Mouse (Mus musculus) lung, postnatal 0 days (tissue): ENCODE results near the gene Creb1. TPM values are rescaled to one million over a fixed set of nuclear protein-coding genes. Genes with fewer than 3 reads are reported as not detected.
A peak's percentile ranks its signal among the peaks of the same experiment; 100 is the strongest.

ENCODE experiments used
- ATAC-seq: fragments of 200-750 bp; cut with Nextera tagmentation; 2 replicates; pipeline ENCODE4 v1.8.0; 2017; ENCODE audit warnings: moderate library complexity
- DNase-seq: peaks from one replicate; pipeline ENCODE4 v3.0.0-alpha.2; 2016; ENCODE audit warnings: low spot score
- H3K27ac ChIP-seq: fragments of 300-500 bp; sonication (generic); 2 replicates; pipeline ENCODE4 v1.5.1; 2014; ENCODE audit warnings: antibody characterized with exemption, mild to moderate bottlenecking, low read length, mixed read lengths
- H3K27me3 ChIP-seq: fragments of 300-500 bp; sonication (generic); replicated peaks from 2 replicates; pipeline ENCODE4 v1.6.1; 2014; ENCODE audit warnings: low read length, mixed read lengths; ENCODE audit not compliant: insufficient read depth
- H3K36me3 ChIP-seq: fragments of 300-500 bp; sonication (generic); 2 replicates; pipeline ENCODE4 v1.6.1; 2014; ENCODE audit warnings: low read length, mixed read lengths; ENCODE audit not compliant: insufficient read depth
- H3K4me1 ChIP-seq: fragments of 300-500 bp; sonication (generic); 2 replicates; pipeline ENCODE4 v1.6.1; 2014; ENCODE audit warnings: antibody characterized with exemption, low read depth, low read length, mixed read lengths; ENCODE audit not compliant: insufficient read depth
- H3K4me2 ChIP-seq: fragments of 300-500 bp; sonication (generic); replicated peaks from 2 replicates; pipeline ENCODE4 v1.6.1; 2014; ENCODE audit warnings: low read depth, mild to moderate bottlenecking, low read length, moderate library complexity, mixed read lengths
- H3K4me3 ChIP-seq: fragments of 300-500 bp; sonication (generic); 2 replicates; pipeline ENCODE4 v1.5.1; 2014; ENCODE audit warnings: low read depth, low read length
- H3K9ac ChIP-seq: fragments of 300-500 bp; sonication (generic); replicated peaks from 2 replicates; pipeline ENCODE4 v1.6.1; 2014; ENCODE audit warnings: low read depth, mild to moderate bottlenecking
- H3K9me3 ChIP-seq: fragments of 300-500 bp; sonication (generic); 2 replicates; pipeline ENCODE4 v1.6.1; 2016; ENCODE audit warnings: low read length, mixed read lengths
- CTCF ChIP-seq: IDR thresholded peaks from 2 replicates; pipeline ENCODE4 v1.5.1; 2016; ENCODE audit warnings: antibody characterized with exemption, mild to moderate bottlenecking
- EP300 ChIP-seq: IDR thresholded peaks from 2 replicates; pipeline ENCODE4 v1.6.1; 2016; ENCODE audit warnings: antibody characterized with exemption, mild to moderate bottlenecking, control low read depth
- WGBS: fragments of 180-500 bp; shearing (Covaris S2); extraction: QIAGEN DNeasy Blood & Tissue Kit; methylation state at CpG from one replicate; pipeline ENCODE4 v1.1.7; 2014; 5-methylcytosine and 5-hydroxymethylcytosine counted together
- polyA plus RNA-seq: library from polyadenylated mRNA; unstranded; fragments of >200 nt; fragmentation: Nextera tagmentation; extraction: Ambion mirVana; gene quantifications from 2 replicates; pipeline ENCODE4 v1.2.1, GENCODE M21; 2015

Gene Creb1
- polyA plus RNA-seq, result 14.2 and 17.0 TPM in 2 replicates

DNA sequence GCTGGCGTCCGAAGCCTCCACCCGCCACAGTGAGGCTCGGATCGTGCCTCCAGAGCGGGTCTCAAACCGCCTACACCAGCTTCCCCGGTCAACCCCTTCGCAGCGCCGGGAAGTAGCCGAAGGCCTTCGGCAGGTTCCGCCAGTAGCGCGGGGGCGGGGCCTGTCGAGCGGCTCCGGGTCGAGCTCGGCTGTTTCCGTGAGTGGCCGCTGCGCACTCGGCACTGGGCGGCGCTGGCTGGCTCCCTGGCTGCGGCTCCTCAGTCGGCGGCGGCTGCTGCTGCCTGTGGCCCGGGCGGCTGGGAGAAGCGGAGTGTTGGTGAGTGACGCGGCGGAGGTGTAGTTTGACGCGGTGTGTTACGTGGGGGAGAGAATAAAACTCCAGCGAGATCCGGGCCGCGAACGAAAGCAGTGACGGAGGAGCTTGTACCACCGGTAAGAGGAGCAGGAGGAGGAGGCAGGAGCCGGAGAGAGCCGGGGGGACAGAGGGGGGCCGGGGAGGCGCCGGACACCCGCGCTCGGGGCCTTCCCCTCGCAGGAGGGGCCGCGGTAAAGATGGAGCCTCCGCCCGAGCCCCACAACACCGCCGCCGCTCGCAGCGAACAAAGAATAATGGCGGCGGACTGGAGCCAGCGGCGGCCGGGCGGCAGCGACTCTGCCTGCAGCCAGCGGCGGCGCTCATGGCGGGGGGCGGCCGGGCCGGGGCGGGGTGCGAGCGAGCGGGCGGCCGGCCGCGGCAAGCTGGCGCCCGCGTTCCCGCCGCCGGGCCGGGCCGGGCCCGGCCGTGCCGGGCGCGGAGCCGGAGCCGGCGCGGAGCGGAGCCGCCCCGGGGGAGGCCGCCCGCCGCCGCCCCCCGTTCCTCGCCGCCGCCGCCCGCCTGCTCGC is at the start of gene Creb1:
Creb1 (plus strand) TSS at position 57 of the 882 bp plus-strand sequence.
- H3K36me3 ChIP-seq, result no peaks in the 10 kb centered on the region
- peak within 1 kb of the TSS; percentile 86 for H3K4me2 ChIP-seq
- no peaks in the 10 kb centered on the region for H3K27me3 ChIP-seq
- peak within 1 kb of the TSS; percentile 99 for H3K27ac ChIP-seq
- H3K4me1 ChIP-seq, result peaks cover 12% of the 10 kb centered on the region; the same call in 1 of the 2 replicates
- ATAC-seq, result peak; percentile 98
- WGBS, result 1% methylated on average over 48 of the region's 119 CpGs
- TF ChIP-seq CTCF (peak; percentile 58), EP300 (no peak)
- DNase-seq, result peak; percentile 99
- no peaks in the 10 kb centered on the region for H3K9me3 ChIP-seq
- H3K4me3 ChIP-seq, result peak within 1 kb of the TSS; percentile 88
- H3K9ac ChIP-seq, result peak within 1 kb of the TSS; percentile 96

DNA sequence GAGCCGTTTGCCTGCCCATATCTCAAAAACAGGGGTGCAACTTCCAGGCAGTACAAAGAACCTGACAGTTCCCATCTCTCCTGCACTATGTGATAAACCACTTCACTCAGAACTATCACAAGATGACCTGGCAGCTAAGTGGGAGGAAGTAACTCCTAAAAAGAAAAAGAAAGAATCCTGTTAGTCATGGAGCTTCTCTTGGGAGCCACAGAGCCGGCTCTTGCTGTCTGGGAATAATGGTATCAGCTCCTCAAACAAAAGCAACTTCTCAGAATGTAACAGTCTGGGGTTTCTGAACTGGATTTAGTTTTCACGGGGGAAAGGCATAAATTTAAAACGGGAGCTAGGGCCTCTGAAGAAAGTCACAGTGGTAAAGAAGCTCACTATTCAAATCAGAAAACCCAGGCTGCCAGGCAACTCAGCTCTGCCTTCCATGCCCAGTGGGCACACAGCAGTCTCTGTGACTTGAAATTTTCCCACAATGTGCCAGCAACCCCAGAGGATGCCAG is 43.9 kb upstream of the Creb1 start:
- no peaks in the 10 kb centered on the region for H3K9me3 ChIP-seq
- 38% methylated on average over 4 of the region's 4 CpGs for WGBS
- DNase-seq (no peak), ATAC-seq (no peak)
- no peak overlapping the region for H3K27ac ChIP-seq
- TF ChIP-seq EP300 (no peak), CTCF (no peak)
- H3K27me3 ChIP-seq, result no peaks in the 10 kb centered on the region
- no peak overlapping the region for H3K9ac ChIP-seq
- no peaks in the 10 kb centered on the region for H3K4me1 ChIP-seq
- no peak overlapping the region for H3K4me3 ChIP-seq
- no peaks in the 10 kb centered on the region for H3K36me3 ChIP-seq
- H3K4me2 ChIP-seq, result no peak overlapping the region

DNA sequence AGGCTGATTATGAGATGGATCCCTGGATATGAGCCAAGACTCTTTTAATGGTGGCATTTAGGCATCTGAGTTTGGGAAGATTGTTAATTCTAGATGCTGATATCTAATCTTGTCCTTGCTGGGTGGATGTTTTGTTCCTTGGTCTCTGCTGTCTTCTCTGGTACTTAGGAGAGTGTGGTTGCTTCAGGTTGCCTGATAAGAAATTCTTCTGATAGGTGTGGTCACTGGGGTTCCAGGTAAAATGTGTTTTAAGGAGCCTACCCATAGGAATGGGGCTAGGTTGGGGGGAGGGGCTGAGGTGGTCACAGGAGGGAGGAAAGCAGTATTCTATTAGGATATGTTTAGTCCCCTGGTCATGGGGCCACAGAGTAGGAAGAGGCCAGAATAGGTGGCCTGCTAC is 35.6 kb upstream of the Creb1 start:
- H3K4me2 ChIP-seq, result no peak overlapping the region
- H3K4me3 ChIP-seq, result no peak overlapping the region
- DNase-seq (no peak), ATAC-seq (no peak)
- H3K9me3 ChIP-seq, result no peaks in the 10 kb centered on the region
- H3K4me1 ChIP-seq, result no peaks in the 10 kb centered on the region
- no peaks in the 10 kb centered on the region for H3K27me3 ChIP-seq
- H3K9ac ChIP-seq, result no peak overlapping the region
- no peak for TF ChIP-seq CTCF
- TF ChIP-seq EP300, result no peak
- H3K36me3 ChIP-seq, result no peaks in the 10 kb centered on the region
- no peak overlapping the region for H3K27ac ChIP-seq

GRCm38 (mm10) chr1:64501382-64502140 is 30.9 kb upstream of the Creb1 start:
- no peaks in the 10 kb centered on the region for H3K27me3 ChIP-seq
- no peak overlapping the region for H3K9ac ChIP-seq
- no peaks in the 10 kb centered on the region for H3K4me1 ChIP-seq
- TF ChIP-seq CTCF, result no peak
- no peak for TF ChIP-seq EP300
- H3K36me3 ChIP-seq, result no peaks in the 10 kb centered on the region
- no peak for DNase-seq
- H3K4me3 ChIP-seq, result no peak overlapping the region
- no peaks in the 10 kb centered on the region for H3K9me3 ChIP-seq
- no peak overlapping the region for H3K4me2 ChIP-seq
- H3K27ac ChIP-seq, result no peak overlapping the region
- no peak for ATAC-seq

GRCm38 (mm10) chr1:64508479-64509096 is 23.9 kb upstream of the Creb1 start:
- Histone ChIP-seq H3K4me1 (no peaks in the 10 kb centered on the region), H3K36me3 (no peaks in the 10 kb centered on the region), H3K9me3 (no peaks in the 10 kb centered on the region), H3K4me2 (no peak overlapping the region), H3K9ac (no peak overlapping the region), H3K27ac (no peak overlapping the region), H3K4me3 (no peak overlapping the region), H3K27me3 (no peaks in the 10 kb centered on the region)
- DNase-seq (no peak), ATAC-seq (no peak)
- 74% methylated on average over 7 of the region's 7 CpGs for WGBS
- TF ChIP-seq EP300 (no peak), CTCF (no peak)

DNA sequence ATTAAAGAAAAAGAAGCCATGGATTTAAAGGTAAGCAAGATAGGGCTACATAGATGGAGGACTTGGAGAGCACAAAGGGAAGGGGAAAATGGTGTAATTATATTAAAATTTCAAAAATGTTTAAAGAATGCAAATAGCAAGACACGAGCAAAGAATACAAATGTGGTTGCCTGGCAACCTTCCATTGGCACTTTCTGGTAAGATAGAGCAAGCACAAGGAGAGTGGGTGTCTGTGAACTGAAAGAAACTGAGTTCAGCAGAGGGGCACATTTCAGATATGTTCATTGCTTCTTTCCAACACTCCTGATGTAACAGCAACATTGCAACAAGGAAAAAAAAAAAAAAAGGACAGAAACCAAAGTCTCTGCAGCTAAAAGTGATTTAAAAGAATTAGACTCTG is 22.8 kb upstream of the Creb1 start:
- Histone ChIP-seq H3K4me3 (no peak overlapping the region), H3K4me2 (no peak overlapping the region), H3K9ac (no peak overlapping the region), H3K4me1 (no peaks in the 10 kb centered on the region), H3K9me3 (no peaks in the 10 kb centered on the region), H3K36me3 (no peaks in the 10 kb centered on the region), H3K27ac (no peak overlapping the region), H3K27me3 (no peaks in the 10 kb centered on the region)
- no peak for DNase-seq
- no peak for ATAC-seq
- WGBS, result 30% methylated on average over 1 of the region's 1 CpGs
- no peak for TF ChIP-seq EP300
